Mouse (Mus musculus): ENCODE data around the gene Ccna2.

Ccna2 gene

GRCm38 (mm10) chr3:36533201-36533672, 38.7 kb downstream of the Ccna2 start:
- DNase-seq (ENCODE audit: low spot score), result no peak

GRCm38 (mm10) chr3:36532738-36533137, 39.2 kb downstream of the Ccna2 start:
- no peak for DNase-seq (ENCODE audit: low spot score)

- DNase-seq (ENCODE audit: low spot score), result no peak
Measured at GRCm38 (mm10) chr3:36531979-36532542, 39.9 kb downstream of the Ccna2 start.

GRCm38 (mm10) chr3:36531242-36531641, 40.7 kb downstream of the Ccna2 start:
- no peak for DNase-seq (ENCODE audit: low spot score)

GRCm38 (mm10) chr3:36530781-36531180, 41.2 kb downstream of the Ccna2 start:
- DNase-seq (ENCODE audit: low spot score), result no peak

- no peak for DNase-seq (ENCODE audit: low spot score)
Measured at GRCm38 (mm10) chr3:36530345-36530744, 41.6 kb downstream of the Ccna2 start.

GRCm38 (mm10) chr3:36524466-36524865, 47.5 kb downstream of the Ccna2 start:
- no peak for DNase-seq (ENCODE audit: low spot score)

- no peak for DNase-seq (ENCODE audit: low spot score)
Measured at GRCm38 (mm10) chr3:36522137-36522536, 49.8 kb downstream of the Ccna2 start.

- DNase-seq (ENCODE audit: low spot score), result no peak
Measured at GRCm38 (mm10) chr3:36521073-36522060, 50.6 kb downstream of the Ccna2 start, which contains the start of gene Gm11549. Gene Gm11549, minus strand, starts transcription at chr3:36521813.

- no peak for DNase-seq (ENCODE audit: low spot score)
Measured at GRCm38 (mm10) chr3:36516196-36516595, 55.8 kb downstream of the Ccna2 start.
